Mouse (Mus musculus) central nervous system, embryonic 18 days (tissue): ENCODE measurements around the gene Dnah14. TPM values are rescaled to one million over a fixed set of nuclear protein-coding genes. Genes with fewer than 3 reads are reported as not detected.

Experiments used
- polyA plus RNA-seq: library from polyadenylated mRNA; depleted of rRNA; stranded (reverse); fragments of >200 nt; gene quantifications from 2 replicates; pipeline ENCODE4 v1.2.3, GENCODE M21; 2012; rRNA removed

Dnah14 gene
- 0.23 and 0.43 TPM in 2 replicates for polyA plus RNA-seq

GRCm38 (mm10) chr1:181576322-181576721, at the start of gene Dnah14:
TSS of gene Dnah14 (plus strand) at chr1:181576559.

GRCm38 (mm10) chr1:181842781-181843180, 266.4 kb downstream of the Dnah14 start, which contains the start of gene Lbr:
TSS of gene Lbr (minus strand) at chr1:181843046.

Other genes with a start within 250 kb of the Dnah14 start
- gene Cnih3, start 223.9 kb upstream of the Dnah14 start, polyA plus RNA-seq = 23.0 and 27.7 TPM in 2 replicates
- gene Ccdc121, start 65.1 kb upstream of the Dnah14 start, polyA plus RNA-seq = 0.26 and 0.36 TPM in 2 replicates